Mouse (Mus musculus) liver, adult 2 months (tissue): ENCODE results near the gene Pcsk2. TPM values are rescaled to one million over a fixed set of nuclear protein-coding genes. Genes with fewer than 3 reads are reported as not detected.

ENCODE experiments used
- DNase-seq: peaks from one replicate; pipeline ENCODE4 v3.0.0-alpha.2; 2011; ENCODE audit warnings: low read depth, low spot score; ENCODE audit errors: extremely low read depth
- H3K27ac ChIP-seq: fragments of 200-500 bp; replicated peaks from 2 replicates; pipeline ENCODE4 v1.5.1; 2012; ENCODE audit warnings: low read depth, mild to moderate bottlenecking, control low read depth, inconsistent platforms, low read length; ENCODE audit not compliant: insufficient read depth
- H3K27me3 ChIP-seq: fragments of 200-500 bp; 2 replicates; pipeline ENCODE4 v1.6.1; 2012; ENCODE audit warnings: mild to moderate bottlenecking, moderate library complexity, low read length, inconsistent platforms; ENCODE audit not compliant: control insufficient read depth, insufficient read depth
- H3K36me3 ChIP-seq: fragments of 200-500 bp; 2 replicates; pipeline ENCODE4 v1.6.1; 2012; ENCODE audit warnings: low read length, inconsistent platforms; ENCODE audit not compliant: control insufficient read depth, insufficient read depth
- H3K4me1 ChIP-seq: fragments of 200-500 bp; 2 replicates; pipeline ENCODE4 v1.6.1; 2011; ENCODE audit warnings: low read length; ENCODE audit not compliant: control insufficient read depth, insufficient read depth
- H3K4me3 ChIP-seq: fragments of 200-500 bp; 2 replicates; pipeline ENCODE4 v1.5.1; 2011; ENCODE audit warnings: low read depth, mild to moderate bottlenecking, control low read depth, low read length, moderate library complexity; ENCODE audit not compliant: insufficient read depth
- H3K79me2 ChIP-seq: fragments of 200-500 bp; 2 replicates; pipeline ENCODE4 v1.6.1; 2012; ENCODE audit warnings: inconsistent platforms, mild to moderate bottlenecking, low read length, moderate library complexity; ENCODE audit not compliant: control insufficient read depth, insufficient read depth
- H3K9ac ChIP-seq: fragments of 200-500 bp; 2 replicates; pipeline ENCODE4 v1.6.1; 2012; ENCODE audit warnings: low read depth, mild to moderate bottlenecking, control low read depth, inconsistent platforms, low read length
- CTCF ChIP-seq: fragments of 200-500 bp; IDR thresholded peaks from 2 replicates; pipeline ENCODE4 v1.5.1; 2011; ENCODE audit warnings: low read depth, low read length, control low read depth
- POLR2A ChIP-seq: fragments of 200-500 bp; IDR thresholded peaks from 2 replicates; pipeline ENCODE4 v1.6.1; 2011; ENCODE audit warnings: low read length, control low read depth; ENCODE audit not compliant: insufficient read depth; ENCODE audit errors: extremely low read depth
- whole genome bisulfite sequencing: fragments of 180-500 bp; shearing (Covaris S2); methylation state at CpG from one replicate; pipeline ENCODE4 v1.1.7; 2018; 5-methylcytosine and 5-hydroxymethylcytosine counted together
- polyA plus RNA-seq: library from polyadenylated mRNA; depleted of rRNA; stranded (reverse); fragments of >200 nt; gene quantifications from 2 replicates; pipeline ENCODE4 v1.2.3, GENCODE M21; 2012
- total RNA-seq: library from RNA; depleted of rRNA; stranded (reverse); fragments of >200 nt; gene quantifications from 2 replicates; pipeline ENCODE4 v1.2.3, GENCODE M21; 2014

The Pcsk2 gene
- total and polyA plus RNA-seq, 2 experiments = not detected

DNA sequence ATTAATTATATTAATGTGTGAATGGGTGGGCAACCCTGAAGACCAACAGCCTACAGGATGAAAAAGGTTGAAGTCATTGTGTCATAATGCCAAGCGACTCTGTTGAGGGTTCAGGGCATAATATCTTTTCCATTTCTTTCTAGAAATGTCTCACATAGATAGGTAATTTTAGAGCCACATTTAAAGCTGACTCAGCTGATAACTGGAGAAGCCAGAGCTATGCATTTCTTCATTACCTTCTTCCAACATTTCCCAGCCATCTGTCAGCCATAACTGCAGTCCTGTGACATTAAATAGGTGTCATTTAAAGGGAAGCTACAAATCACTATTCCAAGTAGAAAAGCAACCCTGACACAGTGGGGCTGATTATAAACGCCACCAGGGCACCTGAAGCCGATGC lies 189.5 kb downstream of the Pcsk2 start:
- Histone ChIP-seq H3K79me2 (no peaks in the 10 kb centered on the region), H3K27ac (no peak overlapping the region), H3K9ac (no peak overlapping the region), H3K4me1 (no peaks in the 10 kb centered on the region), H3K27me3 (no peaks in the 10 kb centered on the region), H3K36me3 (no peaks in the 10 kb centered on the region), H3K4me3 (no peak overlapping the region)
- no peak for DNase-seq
- WGBS = 84% methylated on average over 3 of the region's 3 CpGs
- TF ChIP-seq CTCF (no peak), POLR2A (no peak)

GRCm38 (mm10) chr2:143739475-143740226 lies 193.7 kb downstream of the Pcsk2 start:
- no peaks in the 10 kb centered on the region for H3K27me3 ChIP-seq
- no peak overlapping the region for H3K4me3 ChIP-seq
- H3K79me2 ChIP-seq = no peaks in the 10 kb centered on the region
- no peaks in the 10 kb centered on the region for H3K36me3 ChIP-seq
- WGBS = 83% methylated on average over 7 of the region's 7 CpGs
- no peak overlapping the region for H3K9ac ChIP-seq
- no peak overlapping the region for H3K27ac ChIP-seq
- H3K4me1 ChIP-seq = no peaks in the 10 kb centered on the region
- no peak for TF ChIP-seq POLR2A
- no peak for TF ChIP-seq CTCF
- no peak for DNase-seq

GRCm38 (mm10) chr2:143742436-143742835 lies 196.5 kb downstream of the Pcsk2 start:
- no peaks in the 10 kb centered on the region for H3K4me1 ChIP-seq
- TF ChIP-seq POLR2A (no peak), CTCF (no peak)
- WGBS = 86% methylated on average over 5 of the region's 5 CpGs

DNA sequence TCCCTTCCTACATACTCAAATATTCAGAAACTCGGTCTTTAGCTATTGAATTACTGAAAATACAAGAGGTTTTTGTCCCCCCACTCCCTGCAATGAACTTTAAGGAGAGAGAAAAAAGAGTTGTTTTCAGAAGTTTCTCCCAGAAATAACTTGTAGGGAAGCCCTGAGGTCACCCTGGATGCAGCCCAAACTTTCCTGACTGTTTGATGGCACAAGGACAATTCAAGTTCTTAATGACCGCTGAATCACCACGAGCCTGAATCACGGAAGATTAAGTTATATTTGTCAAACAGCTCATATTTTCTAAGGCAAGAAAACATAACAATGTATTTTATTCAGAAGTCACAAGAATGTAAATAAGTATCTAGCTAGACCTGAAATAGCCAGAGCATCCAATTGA lies 197.1 kb downstream of the Pcsk2 start:
- TF ChIP-seq POLR2A = no peak
- WGBS = 83% methylated on average over 4 of the region's 4 CpGs
- H3K9ac ChIP-seq = no peak overlapping the region
- no peak overlapping the region for H3K27ac ChIP-seq
- no peaks in the 10 kb centered on the region for H3K79me2 ChIP-seq
- no peak for DNase-seq
- H3K27me3 ChIP-seq = no peaks in the 10 kb centered on the region
- no peaks in the 10 kb centered on the region for H3K36me3 ChIP-seq
- no peaks in the 10 kb centered on the region for H3K4me1 ChIP-seq
- H3K4me3 ChIP-seq = no peak overlapping the region

More at GRCm38 (mm10) chr2:143742436-143742835, 196.5 kb downstream of the Pcsk2 start:
- no peaks in the 10 kb centered on the region for H3K36me3 ChIP-seq
- H3K27ac ChIP-seq = no peak overlapping the region
- no peak overlapping the region for H3K9ac ChIP-seq
- H3K79me2 ChIP-seq = no peaks in the 10 kb centered on the region
- no peaks in the 10 kb centered on the region for H3K27me3 ChIP-seq
- DNase-seq = no peak
- no peak overlapping the region for H3K4me3 ChIP-seq

DNA sequence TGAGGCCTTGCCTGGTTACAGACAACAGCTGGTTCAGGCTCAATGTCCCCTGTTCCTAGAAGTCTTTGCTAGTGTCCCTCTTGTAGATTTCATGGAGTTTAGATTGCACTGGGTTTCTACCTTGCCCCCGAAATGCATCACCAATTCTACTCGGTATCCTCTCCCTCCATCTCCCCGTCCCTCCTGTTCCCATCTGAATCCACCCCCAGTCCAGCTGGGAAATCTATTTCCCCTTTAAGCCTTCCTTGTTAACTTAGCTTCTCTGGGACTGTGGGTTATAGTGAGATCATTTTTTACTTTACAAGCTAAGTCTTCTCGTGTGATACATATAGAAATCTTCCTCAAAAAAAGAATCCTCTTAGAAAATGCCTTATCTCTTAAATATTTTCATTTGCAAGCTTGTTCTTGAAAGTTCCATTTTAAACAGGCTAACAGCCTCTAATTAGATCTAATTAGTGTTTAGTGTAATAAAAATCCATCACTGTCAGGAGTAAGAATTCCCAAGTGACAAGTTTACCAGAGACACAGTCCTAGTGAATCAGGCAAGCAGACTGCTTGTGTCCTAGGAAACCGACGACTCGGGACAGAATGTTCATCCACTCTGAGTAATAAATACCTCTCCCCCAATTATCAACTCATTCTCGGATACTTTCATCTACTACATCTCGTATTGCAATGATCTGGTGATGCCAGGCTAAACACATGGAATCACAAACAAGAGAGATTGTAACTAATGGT lies 206.3 kb downstream of the Pcsk2 start:
- WGBS = 83% methylated on average over 9 of the region's 9 CpGs
- H3K36me3 ChIP-seq = no peaks in the 10 kb centered on the region
- no peaks in the 10 kb centered on the region for H3K79me2 ChIP-seq
- no peak overlapping the region for H3K9ac ChIP-seq
- H3K27ac ChIP-seq = no peak overlapping the region
- no peak overlapping the region for H3K4me3 ChIP-seq
- H3K27me3 ChIP-seq = no peaks in the 10 kb centered on the region
- TF ChIP-seq CTCF = no peak
- TF ChIP-seq POLR2A = no peak
- H3K4me1 ChIP-seq = no peaks in the 10 kb centered on the region
- no peak for DNase-seq

- Histone ChIP-seq H3K36me3 (no peaks in the 10 kb centered on the region), H3K4me3 (no peak overlapping the region), H3K27me3 (no peaks in the 10 kb centered on the region), H3K27ac (no peak overlapping the region), H3K4me1 (no peaks in the 10 kb centered on the region), H3K9ac (no peak overlapping the region), H3K79me2 (no peaks in the 10 kb centered on the region)
- 2% methylated on average over 4 of the region's 4 CpGs for WGBS
- TF ChIP-seq POLR2A (no peak), CTCF (no peak)
- peak; percentile 18 for DNase-seq
These were observed 230.5 kb downstream of the Pcsk2 start for GRCm38 (mm10) chr2:143776448-143776847.
